Mouse (Mus musculus) monocyte, adult 59 days (primary cell): Measurements from ENCODE around the gene Rp2. TPM values are rescaled to one million over a fixed set of nuclear protein-coding genes. Genes with fewer than 3 reads are reported as not detected.

ENCODE experiments used
- total RNA-seq, 2 experiments: library from RNA; stranded (reverse); gene quantifications; one replicate each; pipeline ENCODE4 v1.2.4; 2023

The Rp2 gene
- total RNA-seq: 10 to 100 TPM; 97.2 to 97.7 TPM

GRCm38 (mm10) chrX:20364391-20365365, at the start of gene Rp2:
TSS of gene Rp2 (plus strand) at chrX:20364481.

GRCm38 (mm10) chrX:20425140-20425838, 61.0 kb downstream of the Rp2 start, which contains the start of gene Jade3:
TSS of gene Jade3 (plus strand) at chrX:20425688.

Other genes with a start within 250 kb of the Rp2 start
- gene Slc9a7, start 72.7 kb upstream of the Rp2 start, total RNA-seq: 10 to 100 TPM; 11.0 to 14.4 TPM
- gene Jade3, start 61.2 kb downstream of the Rp2 start, total RNA-seq: 1 to 10 TPM; 4.6 to 5.7 TPM
- gene Rgn, start 185.3 kb downstream of the Rp2 start, total RNA-seq: not detected